Mouse (Mus musculus): ENCODE measurements at regions not wholly inside any gene's neighbourhood (a gene's known extent, or its start where the extent isn't known, plus 50 kb on each side); places are given as distances from the start of the nearest gene placed in this dataset.

DNA sequence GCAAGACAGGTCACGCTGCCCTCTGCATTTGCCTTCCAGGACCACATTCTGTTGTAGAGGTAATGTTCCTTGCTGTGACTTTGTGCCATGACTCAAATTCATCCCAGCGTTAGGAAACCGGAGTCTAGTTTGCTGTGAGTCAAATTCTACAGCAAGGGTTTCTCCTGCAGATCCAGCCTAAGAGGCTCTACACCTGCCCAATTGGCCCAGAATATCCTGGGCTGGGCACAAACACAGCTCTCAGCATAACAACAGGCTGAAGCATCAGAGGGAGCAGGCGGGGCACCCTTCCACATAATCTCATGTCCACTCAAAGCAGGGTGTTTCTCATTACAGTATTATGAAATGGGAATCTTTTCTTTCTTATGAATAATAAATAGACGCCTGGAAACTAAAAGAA is 220.2 kb upstream of the Pard3b start:
- DNase-seq (ENCODE audit: low spot score) = no peak

DNA sequence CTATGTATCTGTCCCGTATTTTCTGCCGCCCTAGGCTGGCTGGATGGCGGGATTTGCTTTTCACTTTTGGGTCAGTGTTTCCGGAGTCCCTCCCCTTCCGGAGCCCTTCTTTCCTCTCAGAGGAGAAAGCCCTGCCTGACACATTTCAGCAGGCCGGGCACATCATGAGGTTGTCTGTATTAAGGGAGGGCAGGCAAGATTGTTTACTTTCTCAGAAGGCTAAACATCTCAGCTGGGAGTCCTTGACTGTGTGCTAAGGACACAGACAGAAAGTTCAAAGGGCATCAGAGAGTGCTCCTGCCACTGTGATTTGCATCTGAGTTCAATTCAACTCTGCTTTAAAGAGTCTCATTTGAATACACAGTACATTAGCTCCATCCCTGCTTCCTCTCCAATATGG is 218.8 kb upstream of the Pard3b start:
- no peak for DNase-seq (ENCODE audit: low spot score)

DNA sequence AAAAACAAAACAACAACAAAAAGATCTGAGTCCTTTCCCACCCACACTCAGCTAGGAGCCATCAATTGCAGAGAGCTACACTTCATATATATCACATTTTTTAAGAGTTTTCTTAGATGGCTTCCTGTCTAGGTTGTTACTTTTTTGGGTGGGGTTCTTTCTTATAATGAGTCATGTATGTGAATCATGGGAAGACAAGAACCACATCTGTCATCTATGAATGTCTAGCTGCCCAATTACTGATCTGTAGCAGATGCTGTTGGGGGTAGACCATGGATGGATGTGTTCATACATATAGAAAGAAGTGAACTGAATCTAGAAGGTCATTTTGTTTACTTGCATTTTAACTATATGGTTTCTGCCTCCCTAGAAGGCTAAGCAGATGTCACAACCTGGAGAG is 215.4 kb upstream of the Pard3b start:
- no peak for DNase-seq (ENCODE audit: low spot score)

DNA sequence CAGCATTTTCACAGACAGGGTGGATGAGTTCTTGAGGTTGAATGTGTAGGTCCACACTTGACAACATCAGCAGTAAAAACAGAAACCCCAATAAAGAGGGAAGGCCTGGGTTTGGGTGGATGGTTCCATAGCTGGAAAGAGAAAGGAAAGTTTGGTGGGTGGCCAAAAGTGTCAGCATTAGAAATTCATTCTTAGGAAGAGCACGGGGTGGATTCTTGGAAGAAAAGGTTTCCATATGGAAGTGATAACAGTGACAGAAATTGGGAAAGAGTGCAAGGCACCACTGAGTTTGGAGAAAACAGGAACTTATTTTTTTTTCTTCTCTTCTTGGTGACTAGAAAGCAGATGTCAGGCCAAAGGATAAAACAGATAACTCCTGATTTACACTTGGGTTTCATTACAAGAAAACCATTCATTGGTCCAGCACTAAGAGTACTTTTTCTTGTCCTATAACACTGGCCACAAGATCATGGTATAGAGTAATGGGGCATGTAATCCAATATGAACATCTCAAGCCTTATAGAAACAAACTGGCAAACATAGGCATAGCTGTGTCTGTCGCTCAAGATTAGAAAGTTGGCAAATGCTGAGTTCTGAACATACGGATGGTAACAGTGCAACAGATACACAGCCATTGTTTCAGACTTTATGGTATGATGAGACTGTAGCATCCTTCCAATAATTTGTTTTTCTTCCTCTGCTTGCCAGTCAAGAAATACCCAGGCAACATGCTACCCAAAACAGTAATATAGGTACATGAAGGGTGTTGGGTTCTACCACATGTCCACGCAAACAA is 209.7 kb upstream of the Pard3b start:
- no peak for DNase-seq (ENCODE audit: low spot score)

DNA sequence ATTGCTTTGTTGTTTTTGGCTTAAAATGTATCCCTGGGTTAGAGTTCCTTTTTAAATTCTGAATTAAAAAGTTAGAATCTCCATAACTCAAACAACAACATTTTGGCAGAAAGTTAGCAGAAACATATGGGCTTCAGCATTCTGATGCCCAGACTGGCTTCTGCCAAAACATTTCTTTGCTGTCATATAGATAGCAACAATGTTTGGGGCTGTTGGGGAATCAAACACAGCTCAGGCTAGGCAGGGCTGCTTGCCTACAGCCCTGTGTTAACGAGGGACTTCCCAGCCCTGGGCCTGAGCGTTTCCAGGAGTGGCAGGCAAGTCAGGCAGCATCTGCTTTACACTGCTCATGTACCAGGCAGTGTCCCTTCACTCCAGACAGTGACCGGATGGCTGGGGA is 201.0 kb upstream of the Pard3b start:
- DNase-seq (ENCODE audit: low spot score) = no peak

DNA sequence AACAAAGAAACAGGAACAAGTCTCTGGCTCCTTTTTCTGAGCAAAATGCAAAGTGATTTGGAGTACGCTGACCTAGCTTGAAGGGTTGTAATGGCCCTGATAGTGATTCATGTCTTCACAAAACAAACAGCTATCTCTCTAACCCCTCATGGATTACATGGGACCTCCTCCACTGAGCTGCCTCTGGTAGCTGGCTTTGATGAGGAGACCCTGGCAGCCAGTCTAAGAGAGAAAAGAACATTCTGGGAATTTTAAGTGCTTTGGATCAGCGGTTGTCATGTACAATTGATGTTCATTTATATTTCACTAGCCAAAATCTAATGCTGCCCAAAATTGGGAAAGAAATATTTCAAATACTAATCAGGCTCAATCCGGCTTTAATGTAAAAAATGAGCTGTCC is 177.2 kb upstream of the Pard3b start:
- no peak for DNase-seq (ENCODE audit: low spot score)

DNA sequence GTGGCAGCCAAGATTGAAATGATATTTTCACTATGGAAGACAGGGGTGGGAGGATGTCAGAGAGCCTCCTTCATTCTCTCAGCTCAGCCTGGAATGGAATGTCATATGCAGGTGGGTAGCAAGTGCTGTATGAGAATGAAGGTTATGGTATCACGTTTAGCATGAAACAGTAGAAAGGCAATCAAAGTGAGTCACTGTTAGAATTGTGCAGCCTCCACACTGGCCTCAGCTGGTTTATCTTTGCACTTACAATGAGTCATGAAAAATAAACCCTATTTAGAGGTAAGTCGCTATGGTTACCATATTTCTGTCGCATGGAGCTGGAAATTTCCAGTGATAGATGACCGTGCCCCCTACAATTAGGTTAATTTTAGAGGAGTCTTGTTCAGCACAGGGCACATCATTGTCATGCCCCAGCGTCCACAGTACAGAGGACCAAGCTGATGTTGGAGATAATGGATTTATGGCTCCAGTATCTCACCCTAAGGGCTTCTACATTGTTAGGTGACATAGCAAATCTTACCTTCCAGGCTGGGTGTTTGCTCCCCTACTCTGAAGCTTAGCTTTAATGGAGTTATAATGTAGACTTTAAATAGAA is 167.9 kb upstream of the Pard3b start:
- DNase-seq (ENCODE audit: low spot score) = no peak

DNA sequence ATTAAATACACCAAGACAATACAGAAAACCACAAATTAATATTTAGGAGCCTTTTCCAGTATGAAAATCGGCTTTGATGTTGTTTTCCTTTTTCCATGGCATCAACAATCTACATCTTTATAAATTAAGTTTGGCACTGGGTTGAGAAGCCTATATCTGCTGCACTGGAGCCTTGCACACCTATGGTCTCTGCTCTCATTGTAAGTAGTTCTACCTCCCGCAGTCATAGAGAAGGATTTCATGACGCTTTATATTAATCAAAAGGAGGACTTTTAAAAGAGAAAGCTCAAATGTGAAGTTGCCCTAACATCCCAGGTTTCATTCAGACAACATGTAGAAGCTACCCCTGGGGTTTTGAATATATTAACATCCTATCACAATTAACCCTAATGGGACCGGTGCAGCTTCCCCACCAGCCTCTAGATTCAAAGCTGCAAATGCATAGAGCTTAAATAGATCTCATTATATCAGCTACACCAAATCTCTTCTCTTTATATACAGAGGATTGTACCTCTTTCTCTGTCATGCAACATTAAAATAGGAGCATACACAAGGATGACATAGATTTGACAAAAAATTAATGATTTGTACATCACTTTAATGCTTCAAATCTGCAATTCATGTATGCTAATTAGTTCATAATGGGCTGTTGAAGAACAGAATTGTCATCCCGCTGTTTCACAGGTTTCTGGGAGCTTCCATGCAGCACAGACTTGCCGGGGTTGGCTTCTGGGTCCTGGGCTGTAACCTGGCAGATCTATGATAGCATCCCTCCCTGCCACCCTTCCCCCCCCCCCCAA is 166.6 kb upstream of the Pard3b start:
- DNase-seq (ENCODE audit: low spot score) = no peak

DNA sequence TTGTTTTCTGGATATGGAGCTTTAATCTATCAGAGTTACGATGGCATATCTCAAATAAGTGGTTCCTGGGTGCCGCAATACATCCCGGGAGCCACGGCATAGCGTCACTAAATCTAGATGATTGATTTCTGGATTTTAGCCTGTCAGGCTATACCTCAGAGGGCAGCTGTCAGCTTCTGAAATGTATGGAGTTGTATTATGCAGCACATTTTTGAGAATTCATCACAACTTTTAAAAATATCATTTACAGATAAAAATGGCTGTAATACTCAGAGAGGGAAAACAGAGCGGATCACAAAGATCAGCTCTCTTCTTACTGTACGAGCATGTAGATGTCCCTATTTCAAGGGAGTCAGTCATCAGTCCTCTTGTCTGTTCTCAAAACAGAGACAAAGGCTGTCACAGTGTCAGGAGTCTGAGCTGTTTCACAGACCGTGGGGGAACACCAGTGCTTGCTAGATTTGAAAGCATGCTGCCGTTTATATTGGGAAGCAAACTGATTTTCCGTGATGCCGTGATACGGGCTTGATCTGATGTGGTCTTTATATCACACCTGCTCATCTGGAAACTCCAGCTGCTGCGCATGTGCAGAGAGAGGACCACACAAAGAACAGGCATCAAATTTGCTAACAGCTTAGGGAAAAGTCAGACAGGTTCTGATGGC is 165.9 kb upstream of the Pard3b start:
- DNase-seq (ENCODE audit: low spot score) = peak; percentile 5

DNA sequence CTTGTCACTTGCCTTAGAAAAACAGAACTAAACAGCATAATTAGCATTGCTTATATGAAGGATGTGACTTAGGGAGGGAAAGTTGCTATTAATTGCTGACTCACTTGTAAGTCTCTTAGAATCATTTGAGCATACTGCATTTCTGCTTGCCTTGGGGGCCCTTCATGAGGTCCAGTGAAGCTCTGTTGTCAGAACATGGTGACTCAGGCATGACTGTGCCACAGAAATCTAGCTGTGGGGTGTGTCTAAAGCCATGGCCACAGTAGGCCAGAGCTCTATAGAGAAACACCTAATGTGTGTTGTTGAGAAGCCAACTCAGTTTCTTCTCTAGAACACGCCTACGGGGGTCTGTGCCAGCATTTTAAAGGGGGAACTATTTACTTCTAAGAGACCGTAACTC is 153.2 kb upstream of the Pard3b start:
- no peak for DNase-seq (ENCODE audit: low spot score)

DNA sequence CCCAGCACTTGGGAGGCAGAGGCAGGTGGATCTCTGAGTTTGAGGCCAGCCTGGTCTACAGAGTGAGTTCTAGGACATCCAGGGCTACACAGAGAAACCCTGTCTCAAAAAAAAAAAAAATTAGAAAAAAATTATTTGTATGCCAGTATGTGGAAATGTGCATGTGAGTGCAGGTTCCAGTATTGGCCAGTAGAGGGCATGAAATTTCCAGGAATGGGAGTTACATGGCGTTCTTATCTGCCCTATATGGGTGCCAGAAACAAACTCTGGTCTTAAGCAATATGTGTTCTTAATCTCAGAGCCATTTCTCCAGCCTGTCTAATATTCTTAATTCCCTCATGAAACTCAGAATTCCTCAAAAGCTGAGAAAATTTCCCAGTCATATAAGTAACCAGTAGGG is 113.7 kb upstream of the Pard3b start:
- DNase-seq (ENCODE audit: low spot score) = no peak

DNA sequence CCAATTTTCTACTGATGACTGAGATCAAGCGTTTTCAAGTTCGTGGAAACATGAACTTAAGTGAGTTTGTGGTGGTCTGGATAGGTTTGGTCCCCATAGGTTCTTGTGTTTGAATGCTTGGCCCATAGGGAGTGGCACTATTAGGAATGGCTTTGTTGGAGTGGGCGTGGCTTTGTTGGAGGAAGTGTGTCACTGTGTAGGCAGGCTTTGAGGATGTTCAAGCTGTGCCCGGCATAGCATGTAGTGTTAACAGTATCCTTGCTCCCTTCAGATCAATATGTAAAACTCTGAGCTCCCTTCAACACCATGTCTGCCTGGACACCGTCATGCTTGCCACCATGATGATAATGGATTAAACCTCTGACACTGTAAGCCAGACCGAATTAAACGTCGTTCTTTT is 112.7 kb upstream of the Pard3b start:
- DNase-seq (ENCODE audit: low spot score) = no peak

DNA sequence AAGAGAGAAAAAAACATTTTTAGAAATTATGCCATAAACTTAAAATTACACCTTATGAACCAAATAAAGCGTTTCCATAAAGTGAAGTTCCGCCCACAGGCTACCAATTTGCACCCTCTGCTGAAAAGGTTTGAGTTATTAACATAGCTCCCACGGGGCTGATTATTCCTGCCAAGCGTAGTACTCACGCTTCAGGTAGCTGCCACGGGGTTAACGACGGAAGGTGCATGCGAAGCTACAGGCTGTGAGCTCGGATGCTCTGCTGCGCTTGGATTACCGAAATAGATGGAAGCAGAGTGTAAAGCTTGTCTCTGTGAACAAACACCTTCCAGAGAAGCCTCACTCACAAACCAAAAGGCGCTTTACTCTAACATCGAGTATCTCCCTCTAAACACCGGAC is 109.9 kb upstream of the Pard3b start:
- DNase-seq (ENCODE audit: low spot score) = no peak

DNA sequence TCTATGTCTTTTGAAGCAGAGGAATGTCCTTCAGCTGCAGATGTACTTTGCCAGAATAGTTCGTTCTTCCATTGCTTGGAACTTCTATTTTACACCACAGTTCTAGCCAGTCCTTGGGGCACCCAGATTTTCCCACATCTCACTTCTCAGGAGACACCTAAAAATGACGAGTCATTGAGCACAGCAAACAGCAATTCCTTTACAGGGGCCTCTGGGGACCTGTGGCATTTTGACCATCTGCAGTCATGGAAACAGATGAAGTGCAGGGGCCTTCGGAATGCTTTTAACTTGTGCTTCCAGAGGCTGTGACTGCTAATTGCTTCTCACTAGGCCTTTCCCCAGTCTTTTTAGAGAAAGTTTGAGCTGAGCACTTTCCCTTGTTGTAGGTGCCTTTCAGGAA is 108.5 kb upstream of the Pard3b start:
- DNase-seq (ENCODE audit: low spot score) = peak; percentile 51

DNA sequence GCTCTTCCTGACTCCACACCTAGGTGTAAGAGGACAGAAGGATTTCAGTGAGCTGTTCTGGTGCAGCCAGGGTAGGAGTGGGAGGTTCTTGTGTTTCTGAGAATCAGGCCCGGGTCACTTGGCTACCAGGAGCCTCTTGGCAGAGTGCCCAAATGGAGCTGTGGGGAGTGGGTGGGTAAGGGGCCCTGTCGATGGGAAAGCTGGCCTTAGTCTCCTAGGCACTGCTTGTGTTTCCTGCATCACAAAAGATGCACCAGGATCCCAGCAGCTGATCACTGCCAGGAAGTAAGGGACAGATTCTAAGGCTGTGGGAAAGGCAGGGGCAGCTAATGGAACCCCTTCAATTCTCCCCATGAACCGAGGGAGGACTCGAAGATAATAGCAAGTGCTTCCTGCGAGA is 107.1 kb upstream of the Pard3b start:
- peak; percentile 66 for DNase-seq (ENCODE audit: low spot score)

DNA sequence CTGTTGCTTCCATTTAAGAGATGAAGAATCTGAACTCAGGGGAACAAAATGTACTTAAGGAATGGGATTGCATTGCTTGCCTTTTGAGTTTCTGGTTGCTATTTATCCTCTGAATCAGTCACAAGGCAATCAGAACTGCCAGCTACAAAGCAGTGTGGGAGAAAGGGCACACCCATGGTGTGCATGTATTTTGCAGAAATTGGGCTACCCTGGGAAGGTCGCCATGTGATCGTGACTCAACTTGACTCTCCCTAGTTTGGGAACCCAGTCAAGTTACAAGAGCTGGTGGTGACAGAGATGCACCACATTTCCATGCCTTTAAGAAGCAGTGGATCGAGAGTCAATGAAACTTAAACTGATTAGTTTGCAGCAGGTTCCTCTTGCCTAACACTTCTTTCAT is 98.5 kb upstream of the Pard3b start:
- DNase-seq (ENCODE audit: low spot score) = no peak

DNA sequence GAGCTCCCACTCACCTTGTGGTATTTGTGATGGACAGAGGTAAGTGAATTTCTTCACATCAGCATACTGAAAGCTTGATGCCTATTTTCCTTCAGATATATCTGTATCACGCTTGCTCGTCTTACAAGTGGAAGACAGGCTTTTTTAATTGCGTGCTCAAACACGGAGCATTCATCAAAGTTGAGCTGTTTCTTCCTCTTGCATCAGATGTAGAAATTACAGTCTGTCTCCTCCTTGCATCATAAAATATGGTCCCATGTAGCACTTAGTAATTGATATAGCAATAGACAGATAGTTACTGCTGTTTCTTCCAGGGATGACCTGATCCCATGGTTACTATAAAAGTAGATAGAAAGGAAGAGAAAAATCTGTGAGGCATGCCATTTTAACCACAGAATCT is 97.5 kb upstream of the Pard3b start:
- DNase-seq (ENCODE audit: low spot score) = no peak

DNA sequence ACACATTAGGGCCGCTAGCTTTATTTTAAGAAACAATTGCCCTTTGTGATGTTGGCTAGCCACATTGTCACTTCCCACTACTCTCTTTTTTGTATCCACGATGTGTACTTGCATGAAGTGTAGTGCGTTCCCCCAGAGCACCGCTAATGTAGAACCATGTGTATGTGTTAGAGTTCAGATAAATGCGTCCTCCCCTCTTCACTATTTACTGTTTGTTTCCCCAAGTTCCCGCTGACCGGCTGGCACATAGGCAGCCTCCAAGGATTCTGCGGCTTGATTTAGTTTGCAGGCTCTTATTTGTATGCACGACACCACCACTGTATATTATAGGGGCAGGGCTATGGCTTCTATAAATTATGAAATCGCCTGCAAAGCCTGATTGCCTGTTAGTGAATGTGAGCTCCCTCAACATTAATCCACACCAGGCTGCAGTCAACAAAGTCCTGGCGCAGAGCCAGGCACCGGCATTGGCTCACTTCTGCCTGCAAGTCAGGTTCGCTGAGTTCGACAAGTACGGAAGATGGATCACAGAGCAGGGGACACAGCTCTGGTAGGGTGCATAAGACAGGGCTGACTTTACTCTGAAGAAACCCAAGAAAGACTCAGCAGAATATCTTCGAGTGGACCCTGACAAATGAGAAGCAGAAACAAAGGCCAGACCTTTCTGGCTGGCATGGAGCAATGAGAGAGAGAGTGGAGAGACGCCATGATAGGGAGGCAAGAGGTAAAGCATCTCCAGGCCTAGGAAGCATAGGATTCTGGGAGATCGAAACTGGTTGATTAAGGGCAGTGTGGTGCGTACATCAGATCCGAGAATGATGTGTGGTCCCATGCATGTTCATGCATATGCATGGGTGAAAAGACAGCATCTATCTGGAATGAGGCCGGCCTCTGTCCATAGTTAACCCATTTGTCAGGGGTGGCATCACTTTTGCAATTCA is 85.8 kb upstream of the Pard3b start:
- DNase-seq (ENCODE audit: low spot score) = no peak

DNA sequence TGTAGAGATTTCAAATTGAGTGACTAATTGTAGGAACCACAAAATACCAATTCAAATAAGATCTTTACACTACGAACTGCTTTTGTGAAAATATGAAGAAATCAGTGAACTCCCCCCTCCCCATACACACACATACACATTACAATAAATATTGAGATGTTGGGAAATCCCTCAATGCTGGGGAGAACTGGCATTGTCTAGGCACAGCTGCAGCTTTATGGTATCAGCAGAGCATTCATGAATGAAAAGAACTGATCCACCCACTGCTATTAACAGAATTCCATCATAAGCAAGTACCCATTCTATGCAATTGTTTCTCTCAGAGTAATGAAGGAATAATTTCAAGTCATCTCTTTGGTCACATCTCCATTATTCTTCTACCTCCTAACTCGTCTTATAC is 79.1 kb upstream of the Pard3b start:
- DNase-seq (ENCODE audit: low spot score) = no peak

DNA sequence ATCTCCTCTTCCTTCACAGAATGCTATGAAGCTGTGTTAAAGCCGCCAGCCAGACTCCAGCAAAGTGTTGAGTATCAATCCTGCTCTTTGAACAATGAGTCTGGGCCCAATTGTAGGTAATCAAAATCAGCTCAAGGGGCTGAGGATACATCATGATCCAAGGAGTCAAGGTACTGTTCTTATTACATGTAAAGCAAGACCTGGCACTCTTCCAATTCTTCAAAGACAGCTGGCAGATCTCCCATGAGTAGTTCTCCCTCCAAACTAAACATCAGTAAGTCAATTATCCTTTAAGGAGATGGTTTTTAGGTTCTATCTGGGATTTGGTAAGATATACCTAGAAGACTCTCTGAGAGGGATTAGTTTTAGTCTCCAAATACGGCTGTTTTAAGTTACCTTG is 76.5 kb upstream of the Pard3b start:
- DNase-seq (ENCODE audit: low spot score) = no peak

DNA sequence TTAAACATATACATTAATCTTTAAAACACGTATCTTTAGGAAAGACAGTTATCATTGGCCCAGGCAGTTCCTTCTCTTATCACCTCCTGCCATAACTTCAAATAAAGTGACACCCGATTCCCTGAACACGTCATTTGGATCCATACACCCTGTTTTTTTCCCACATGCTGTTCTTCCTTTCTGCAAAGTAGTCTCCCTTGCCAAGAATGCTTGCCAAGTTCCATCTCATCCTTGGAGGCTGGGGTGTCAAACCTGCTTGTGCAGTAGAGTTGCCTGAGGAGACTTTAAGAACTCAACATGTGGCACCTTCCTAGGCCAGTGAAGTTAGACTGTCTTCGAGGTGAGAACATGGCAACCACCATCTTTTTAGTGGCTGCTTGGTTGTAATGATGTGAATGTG is 73.2 kb upstream of the Pard3b start:
- no peak for DNase-seq (ENCODE audit: low spot score)

DNA sequence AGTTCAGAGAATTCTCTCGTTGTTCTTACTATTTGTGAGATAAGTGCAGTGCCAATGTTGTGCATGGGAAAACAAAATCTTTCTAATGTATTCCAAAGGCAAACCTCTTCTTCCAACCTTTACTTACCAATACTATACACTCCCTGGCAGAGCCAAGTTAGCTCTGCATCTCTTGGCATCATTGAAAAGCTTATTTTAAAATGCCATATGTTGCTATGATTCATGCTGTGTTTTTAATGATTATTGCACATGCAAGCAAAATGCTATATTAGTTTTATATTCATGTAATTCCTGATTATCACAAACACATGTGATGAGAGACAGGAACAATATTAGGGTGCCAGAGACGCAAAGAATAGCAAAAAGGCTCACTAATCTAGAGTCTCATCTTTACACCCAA is 64.3 kb upstream of the Pard3b start:
- no peak for DNase-seq (ENCODE audit: low spot score)

All from retina, embryonic 14.5 days (tissue).